Mouse (Mus musculus): ENCODE data around the gene Gm10197. TPM values are rescaled to one million over a fixed set of nuclear protein-coding genes. Genes with fewer than 3 reads are reported as not detected.
A peak's percentile ranks its signal among the peaks of the same experiment; 100 is the strongest.

Gene Gm10197
- polyA plus RNA-seq, 1 experiment from 2014 or later, result 3.5 TPM

GRCm38 (mm10) chr19:53369469-53370043 lies 2.0 kb downstream of the Gm10197 start:
- Histone ChIP-seq H3K4me1 (ENCODE audit: control insufficient read depth, insufficient read depth, low read length) (peaks cover 25% of the 10 kb centered on the region), H3K4me3 (ENCODE audit: low read length) (no peak overlapping the region), H3K9me3 (replicated peaks; ENCODE audit: control insufficient read depth, low read length) (no peaks in the 10 kb centered on the region), H3K4me2 (ENCODE audit: low read depth, low read length) (0 out of 2 replicates have a peak overlapping the region, but pooled peaks have one; percentile 20), H3K27me3 (ENCODE audit: control insufficient read depth, insufficient read depth, low read length) (no peaks in the 10 kb centered on the region), H3K9ac (ENCODE audit: low read length) (peak overlapping the region; percentile 48), H3K36me3 (ENCODE audit: control insufficient read depth, insufficient read depth) (peaks cover 8% of the 10 kb centered on the region; the same call in 1 of the 2 replicates), H3K27ac (ENCODE audit: low read length) (no peak overlapping the region)
- 0 out of 2 replicates have a peak, but pooled peaks have one; percentile 8 for ATAC-seq (replicated peaks; ENCODE audit: extremely low read depth, insufficient read depth, low FRiP score)
- WGBS, result 27% methylated on average over 14 of the region's 14 CpGs

- no peak for ATAC-seq (replicated peaks; ENCODE audit: extremely low read depth, insufficient read depth, low FRiP score)
- 86% methylated on average over 7 of the region's 7 CpGs for WGBS
- H3K36me3 ChIP-seq (ENCODE audit: control insufficient read depth, insufficient read depth), result peaks cover 3% of the 10 kb centered on the region; the same call in 1 of the 2 replicates
Observed at GRCm38 (mm10) chr19:53366881-53367280, 4.7 kb downstream of the Gm10197 start.

GRCm38 (mm10) chr19:53366057-53366775 lies 5.3 kb downstream of the Gm10197 start:
- H3K36me3 ChIP-seq (ENCODE audit: control insufficient read depth, insufficient read depth), result peaks cover 3% of the 10 kb centered on the region; the same call in 1 of the 2 replicates
- no peak overlapping the region for H3K4me2 ChIP-seq (ENCODE audit: low read depth, low read length)
- no peaks in the 10 kb centered on the region for H3K9me3 ChIP-seq (replicated peaks; ENCODE audit: control insufficient read depth, low read length)
- H3K4me1 ChIP-seq (ENCODE audit: control insufficient read depth, insufficient read depth, low read length), result peaks cover 26% of the 10 kb centered on the region
- no peak overlapping the region for H3K9ac ChIP-seq (ENCODE audit: low read length)
- H3K4me3 ChIP-seq (ENCODE audit: low read length), result no peak overlapping the region
- H3K27ac ChIP-seq (ENCODE audit: low read length), result no peak overlapping the region
- no peak for ATAC-seq (replicated peaks; ENCODE audit: extremely low read depth, insufficient read depth, low FRiP score)
- 75% methylated on average over 11 of the region's 11 CpGs for WGBS
- no peaks in the 10 kb centered on the region for H3K27me3 ChIP-seq (ENCODE audit: control insufficient read depth, insufficient read depth, low read length)

More at GRCm38 (mm10) chr19:53366881-53367280, 4.7 kb downstream of the Gm10197 start:
- no peak overlapping the region for H3K4me3 ChIP-seq (ENCODE audit: low read length)
- no peaks in the 10 kb centered on the region for H3K27me3 ChIP-seq (ENCODE audit: control insufficient read depth, insufficient read depth, low read length)
- H3K27ac ChIP-seq (ENCODE audit: low read length), result no peak overlapping the region
- no peaks in the 10 kb centered on the region for H3K9me3 ChIP-seq (replicated peaks; ENCODE audit: control insufficient read depth, low read length)
- peaks cover 26% of the 10 kb centered on the region for H3K4me1 ChIP-seq (ENCODE audit: control insufficient read depth, insufficient read depth, low read length)
- no peak overlapping the region for H3K9ac ChIP-seq (ENCODE audit: low read length)
- H3K4me2 ChIP-seq (ENCODE audit: low read depth, low read length), result no peak overlapping the region

- peak overlapping the region; percentile 61 for H3K4me2 ChIP-seq (ENCODE audit: low read depth, low read length)
- peak; percentile 78 for ATAC-seq (replicated peaks; ENCODE audit: extremely low read depth, insufficient read depth, low FRiP score)
- no peaks in the 10 kb centered on the region for H3K9me3 ChIP-seq (replicated peaks; ENCODE audit: control insufficient read depth, low read length)
- H3K4me1 ChIP-seq (ENCODE audit: control insufficient read depth, insufficient read depth, low read length), result peaks cover 30% of the 10 kb centered on the region
- no peaks in the 10 kb centered on the region for H3K27me3 ChIP-seq (ENCODE audit: control insufficient read depth, insufficient read depth, low read length)
- H3K27ac ChIP-seq (ENCODE audit: low read length), result peak overlapping the region; percentile 81
- H3K9ac ChIP-seq (ENCODE audit: low read length), result peak overlapping the region; percentile 60
- peak overlapping the region; percentile 40 for H3K4me3 ChIP-seq (ENCODE audit: low read length)
- WGBS, result 8% methylated on average over 9 of the region's 9 CpGs
- H3K36me3 ChIP-seq (ENCODE audit: control insufficient read depth, insufficient read depth), result peaks cover 3% of the 10 kb centered on the region; the same call in 1 of the 2 replicates
Observed at GRCm38 (mm10) chr19:53364963-53365362, 6.6 kb downstream of the Gm10197 start.

- ATAC-seq (replicated peaks; ENCODE audit: extremely low read depth, insufficient read depth, low FRiP score), result no peak
- Histone ChIP-seq H3K9ac (ENCODE audit: low read length) (no peak overlapping the region), H3K4me2 (ENCODE audit: low read depth, low read length) (peak overlapping the region; percentile 61; the same call in 1 of the 2 replicates), H3K4me1 (ENCODE audit: control insufficient read depth, insufficient read depth, low read length) (peaks cover 31% of the 10 kb centered on the region), H3K27ac (ENCODE audit: low read length) (peak overlapping the region; percentile 74), H3K4me3 (ENCODE audit: low read length) (peak overlapping the region; percentile 40; the same call in 1 of the 2 replicates), H3K9me3 (replicated peaks; ENCODE audit: control insufficient read depth, low read length) (no peaks in the 10 kb centered on the region), H3K36me3 (ENCODE audit: control insufficient read depth, insufficient read depth) (peaks cover 3% of the 10 kb centered on the region; the same call in 1 of the 2 replicates), H3K27me3 (ENCODE audit: control insufficient read depth, insufficient read depth, low read length) (no peaks in the 10 kb centered on the region)
- WGBS, result 27% methylated on average over 2 of the region's 2 CpGs
Observed at GRCm38 (mm10) chr19:53364551-53364950, 7.0 kb downstream of the Gm10197 start.

GRCm38 (mm10) chr19:53362967-53363366 lies 8.6 kb downstream of the Gm10197 start:
- peaks cover 28% of the 10 kb centered on the region for H3K4me1 ChIP-seq (ENCODE audit: control insufficient read depth, insufficient read depth, low read length)
- H3K9me3 ChIP-seq (replicated peaks; ENCODE audit: control insufficient read depth, low read length), result no peaks in the 10 kb centered on the region
- H3K9ac ChIP-seq (ENCODE audit: low read length), result no peak overlapping the region
- H3K4me2 ChIP-seq (ENCODE audit: low read depth, low read length), result no peak overlapping the region
- H3K4me3 ChIP-seq (ENCODE audit: low read length), result no peak overlapping the region
- no peaks in the 10 kb centered on the region for H3K27me3 ChIP-seq (ENCODE audit: control insufficient read depth, insufficient read depth, low read length)
- H3K27ac ChIP-seq (ENCODE audit: low read length), result no peak overlapping the region
- H3K36me3 ChIP-seq (ENCODE audit: control insufficient read depth, insufficient read depth), result peaks cover 3% of the 10 kb centered on the region; the same call in 1 of the 2 replicates
- no peak for ATAC-seq (replicated peaks; ENCODE audit: extremely low read depth, insufficient read depth, low FRiP score)
- WGBS, result 40% methylated on average over 2 of the region's 2 CpGs

DNA sequence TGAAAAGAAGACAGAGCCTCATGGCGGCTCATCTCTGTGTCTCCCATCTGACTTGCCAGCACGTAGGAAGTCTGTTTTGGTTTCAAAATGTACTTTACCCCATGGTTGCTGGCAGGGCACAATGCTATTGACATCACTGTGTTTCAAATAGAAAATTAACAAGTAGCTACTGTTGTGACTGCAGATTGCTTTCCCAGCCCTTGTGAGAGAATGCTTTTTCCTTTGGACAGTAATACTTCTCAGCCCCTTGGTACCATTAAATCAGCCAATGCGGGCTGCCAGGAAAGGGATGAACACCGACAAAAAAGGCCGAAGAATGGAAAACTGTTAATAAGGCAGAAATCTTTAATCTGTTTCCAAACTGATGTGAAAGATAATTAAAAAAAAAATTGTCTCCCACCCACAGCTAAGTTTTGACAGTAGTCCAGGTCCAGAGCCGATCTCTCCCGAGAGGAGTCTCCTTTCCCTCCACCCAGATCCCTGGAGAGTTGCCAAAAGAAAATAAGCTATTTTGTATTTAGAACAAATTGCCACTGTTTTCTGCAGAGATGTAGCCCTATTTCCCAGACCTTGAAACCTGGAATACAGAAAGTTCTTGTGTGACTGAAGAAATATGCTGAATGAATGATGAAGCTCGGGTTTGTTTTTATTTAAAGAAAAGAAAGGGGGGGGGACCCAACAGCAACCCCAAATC lies 11.2 kb downstream of the Gm10197 start:
- Histone ChIP-seq H3K36me3 (ENCODE audit: control insufficient read depth, insufficient read depth) (peaks cover 7% of the 10 kb centered on the region; the same call in 1 of the 2 replicates), H3K4me1 (ENCODE audit: control insufficient read depth, insufficient read depth, low read length) (peaks cover 21% of the 10 kb centered on the region), H3K9me3 (replicated peaks; ENCODE audit: control insufficient read depth, low read length) (0 out of 2 replicates have a peak, but pooled peaks cover 2% of the 10 kb centered on the region), H3K27ac (ENCODE audit: low read length) (peak overlapping the region; percentile 52), H3K27me3 (ENCODE audit: control insufficient read depth, insufficient read depth, low read length) (no peaks in the 10 kb centered on the region), H3K9ac (ENCODE audit: low read length) (no peak overlapping the region), H3K4me3 (ENCODE audit: low read length) (no peak overlapping the region), H3K4me2 (ENCODE audit: low read depth, low read length) (peak overlapping the region; percentile 41)
- WGBS, result 59% methylated on average over 8 of the region's 8 CpGs
- no peak for ATAC-seq (replicated peaks; ENCODE audit: extremely low read depth, insufficient read depth, low FRiP score)

GRCm38 (mm10) chr19:53359160-53360033 lies 12.2 kb downstream of the Gm10197 start:
- peaks cover 7% of the 10 kb centered on the region; the same call in 1 of the 2 replicates for H3K36me3 ChIP-seq (ENCODE audit: control insufficient read depth, insufficient read depth)
- H3K4me2 ChIP-seq (ENCODE audit: low read depth, low read length), result peak overlapping the region; percentile 41
- peaks cover 14% of the 10 kb centered on the region for H3K4me1 ChIP-seq (ENCODE audit: control insufficient read depth, insufficient read depth, low read length)
- H3K27me3 ChIP-seq (ENCODE audit: control insufficient read depth, insufficient read depth, low read length), result no peaks in the 10 kb centered on the region
- H3K9me3 ChIP-seq (replicated peaks; ENCODE audit: control insufficient read depth, low read length), result 0 out of 2 replicates have a peak, but pooled peaks cover 2% of the 10 kb centered on the region
- no peak overlapping the region for H3K9ac ChIP-seq (ENCODE audit: low read length)
- ATAC-seq (replicated peaks; ENCODE audit: extremely low read depth, insufficient read depth, low FRiP score), result no peak
- H3K27ac ChIP-seq (ENCODE audit: low read length), result peak overlapping the region; percentile 52
- WGBS, result 56% methylated on average over 22 of the region's 22 CpGs
- peak overlapping the region; percentile 20; the same call in 1 of the 2 replicates for H3K4me3 ChIP-seq (ENCODE audit: low read length)
